Mouse (Mus musculus) megakaryocyte progenitor cell, adult 5-6 weeks (primary cell): Measurements from ENCODE around the gene Whamm. TPM values are rescaled to one million over a fixed set of nuclear protein-coding genes. Genes with fewer than 3 reads are reported as not detected.

ENCODE experiments used
- ATAC-seq: replicated peaks from 2 replicates; pipeline ENCODE4 v1.8.0; 2016; ENCODE audit warnings: mild to moderate bottlenecking, moderate TSS enrichment, inconsistent platforms; ENCODE audit not compliant: poor library complexity
- total RNA-seq, 2 experiments: library from RNA; stranded (forward) in 1 of 2; stranded (reverse) in 1 of 2; fragments of 157-497, 149-512 nt in 1 of 2; fragments of 200-1000 nt in 1 of 2; gene quantifications; 2 replicates each; pipeline versions ENCODE4 v1.2.3 to v1.2.4; 2015 to 2017

Gene Whamm
- total RNA-seq (2015) (12.3 and 13.4 TPM in 2 replicates), total RNA-seq (2017) (17.5 and 18.6 TPM in 2 replicates)

DNA sequence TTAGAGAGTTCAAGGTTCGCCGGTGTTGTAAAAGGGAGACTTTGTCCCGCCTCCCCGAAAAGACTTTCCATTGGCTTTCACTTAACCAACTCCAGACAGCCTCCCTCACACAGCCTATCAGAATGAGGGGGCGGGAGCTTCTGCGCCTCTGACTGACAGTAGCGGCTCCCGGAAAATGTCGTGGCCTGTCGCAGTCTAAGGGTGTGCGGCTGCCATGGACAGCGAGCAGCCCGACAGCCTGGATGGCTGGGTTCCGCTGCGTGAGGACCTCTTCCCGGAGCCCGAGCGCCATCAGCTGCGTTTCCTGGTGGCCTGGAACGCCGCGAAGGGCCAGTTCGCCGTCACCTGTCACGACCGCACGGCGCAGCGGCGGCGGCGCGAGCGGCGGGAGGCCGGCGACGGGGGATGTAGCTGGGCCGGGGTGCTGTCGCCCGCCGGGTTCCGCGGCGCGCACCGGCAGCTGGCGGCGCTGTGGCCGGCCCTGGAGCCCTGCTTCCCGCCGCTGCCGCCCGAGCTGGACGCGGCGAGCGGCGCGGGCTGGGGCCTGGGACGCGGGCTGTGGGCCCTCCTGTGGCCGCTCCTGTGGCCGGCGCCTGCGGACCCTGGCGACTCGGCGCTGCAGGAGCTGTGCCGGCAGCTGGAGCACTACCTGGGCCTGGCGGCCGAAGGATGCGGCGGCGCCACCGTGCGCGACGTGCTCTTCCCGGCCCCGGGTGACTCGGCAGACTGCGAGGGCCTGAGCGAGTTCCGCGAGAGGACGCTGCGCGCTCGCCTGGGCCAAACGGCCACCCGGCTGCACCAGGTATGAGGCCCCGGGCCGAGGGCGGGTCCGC, at the start of gene Whamm:
Gene Whamm, plus strand, starts transcription at position 159 of the 833 bp plus-strand sequence.
- peak; percentile 93 for ATAC-seq

DNA sequence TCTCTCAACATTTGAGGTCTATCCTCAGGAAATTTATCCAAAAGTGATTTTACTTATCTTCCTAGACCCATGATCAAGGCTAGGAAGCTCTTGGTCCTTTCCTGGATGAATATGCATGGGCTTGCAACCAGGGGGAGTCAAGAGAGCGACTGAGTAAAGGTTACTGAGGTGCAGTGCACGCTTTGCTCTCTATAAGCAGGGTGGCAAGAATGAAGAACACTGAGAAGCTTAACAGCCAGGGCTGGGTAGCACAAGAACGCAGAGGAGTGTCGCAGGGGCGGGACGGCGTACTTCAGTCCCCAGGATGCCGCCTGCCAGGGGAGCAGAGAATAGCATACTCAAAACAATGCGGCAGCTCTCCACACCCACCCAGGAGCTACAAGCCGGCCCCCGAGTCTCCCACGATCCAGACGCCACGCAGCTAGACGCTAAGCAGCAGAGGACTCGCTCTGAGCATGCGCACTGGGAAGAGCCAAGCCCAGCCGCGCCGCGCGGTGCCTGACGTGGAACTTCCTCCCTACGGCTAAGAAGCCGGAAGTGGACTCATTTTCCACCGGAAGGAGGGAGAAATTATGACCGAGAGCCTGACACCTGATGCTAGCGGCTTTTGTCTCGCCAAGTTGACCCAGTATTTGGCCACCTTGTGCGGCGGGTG, 47.9 kb upstream of the Whamm start:
- peak; percentile 97 for ATAC-seq

DNA sequence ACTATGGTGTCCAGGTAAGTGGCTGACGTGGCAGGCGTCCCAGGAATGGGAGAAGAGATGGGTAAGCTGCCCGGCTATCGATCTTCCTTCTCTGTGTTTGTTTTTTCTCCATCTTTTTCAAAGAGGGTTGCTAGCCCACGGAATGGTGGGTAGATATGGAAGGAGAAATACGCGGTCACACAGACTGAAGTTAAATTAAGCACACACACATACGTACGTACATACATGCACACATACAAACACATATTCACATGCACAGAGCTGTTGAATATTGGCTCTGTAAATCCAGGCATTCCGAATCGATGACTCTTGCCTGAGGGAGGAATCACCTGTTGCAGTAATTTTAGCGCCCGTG, 47.4 kb upstream of the Whamm start:
- ATAC-seq: peak; percentile 23

DNA sequence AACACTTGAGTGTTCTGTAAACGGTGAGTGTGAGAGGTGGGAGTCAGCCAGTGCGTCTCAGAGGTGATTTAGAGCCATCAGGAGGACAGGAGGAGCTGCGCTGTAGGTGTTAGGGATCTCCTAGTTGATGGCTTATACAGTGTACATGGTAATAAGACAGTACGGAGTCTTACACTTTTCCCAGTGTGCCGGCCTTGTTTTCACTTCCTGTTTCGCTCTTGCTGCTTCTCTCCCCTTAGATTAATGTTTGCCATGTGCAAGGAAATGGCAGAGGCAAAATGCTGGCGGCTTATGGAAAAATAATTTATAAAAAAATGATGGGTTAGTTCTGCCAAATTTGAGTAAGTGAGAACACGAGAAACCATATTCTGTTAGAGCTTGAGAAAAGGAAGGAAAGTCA, 42.1 kb upstream of the Whamm start:
- ATAC-seq: no peak

DNA sequence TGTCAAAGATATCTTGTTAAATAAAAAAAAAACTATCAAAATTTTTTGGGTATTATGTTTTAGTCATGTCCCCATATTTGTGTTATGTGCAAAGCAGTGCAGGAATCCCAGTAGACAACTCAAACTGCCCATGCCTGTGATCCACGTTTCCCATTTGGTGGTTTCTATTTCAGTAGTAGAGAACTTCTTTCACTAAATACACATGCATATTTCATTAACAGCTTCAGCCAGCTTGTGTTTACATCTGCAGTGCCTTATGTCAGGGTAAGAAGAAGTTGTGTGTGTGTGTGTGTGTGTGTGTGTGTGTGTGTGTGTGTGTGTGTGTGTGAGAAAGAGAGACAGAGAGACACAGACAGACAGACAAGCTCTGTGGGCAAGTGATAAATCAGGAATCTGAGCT, 39.6 kb upstream of the Whamm start:
- ATAC-seq: no peak

DNA sequence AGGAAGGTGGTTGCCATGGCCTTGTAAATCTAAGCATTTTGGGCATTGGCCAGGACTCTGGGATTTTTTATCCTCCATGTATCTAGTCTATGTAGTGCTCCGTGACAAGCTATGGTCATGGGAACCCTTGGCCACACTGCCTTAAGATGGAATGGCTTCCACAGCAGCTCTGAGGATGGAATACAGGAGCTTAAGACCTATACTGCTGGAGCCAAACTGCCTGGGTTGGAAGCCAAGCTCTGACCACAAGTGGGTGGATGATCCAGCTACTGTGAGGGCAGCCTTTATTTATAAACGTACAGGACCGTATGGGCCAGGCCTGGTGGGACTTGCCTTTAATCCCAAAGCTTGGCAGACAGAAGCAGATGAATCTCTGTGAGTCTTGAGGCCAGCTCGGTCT, 34.6 kb upstream of the Whamm start:
- no peak for ATAC-seq

DNA sequence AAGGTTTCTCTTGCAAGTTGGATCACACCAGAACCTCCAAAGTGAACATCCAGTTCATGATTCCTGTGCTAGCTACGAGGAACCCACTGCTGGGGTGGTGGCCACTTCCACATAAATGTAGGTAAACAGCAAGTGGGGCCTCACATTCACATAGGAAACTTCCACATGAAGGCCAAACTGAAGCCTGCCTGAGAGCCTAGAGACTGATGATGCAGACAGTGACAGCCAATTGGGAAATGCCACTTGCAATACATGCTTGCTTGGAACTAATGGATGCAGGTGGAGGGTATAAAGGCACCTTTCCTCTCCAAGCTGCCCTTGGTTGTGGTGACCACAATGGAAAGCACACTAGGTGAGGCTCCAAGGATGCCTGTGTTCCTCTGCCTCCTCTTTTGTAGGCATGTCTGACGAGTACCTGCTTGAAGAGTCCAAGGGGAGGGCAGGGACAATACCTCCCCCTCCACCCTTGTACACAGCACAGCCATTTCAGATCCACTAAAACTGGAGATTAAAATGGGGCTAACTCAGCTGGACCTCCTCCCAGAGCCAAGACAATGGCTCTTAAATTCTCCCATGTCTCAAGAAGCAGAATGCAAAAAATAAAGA, 32.9 kb upstream of the Whamm start:
- ATAC-seq: peak; percentile 60

DNA sequence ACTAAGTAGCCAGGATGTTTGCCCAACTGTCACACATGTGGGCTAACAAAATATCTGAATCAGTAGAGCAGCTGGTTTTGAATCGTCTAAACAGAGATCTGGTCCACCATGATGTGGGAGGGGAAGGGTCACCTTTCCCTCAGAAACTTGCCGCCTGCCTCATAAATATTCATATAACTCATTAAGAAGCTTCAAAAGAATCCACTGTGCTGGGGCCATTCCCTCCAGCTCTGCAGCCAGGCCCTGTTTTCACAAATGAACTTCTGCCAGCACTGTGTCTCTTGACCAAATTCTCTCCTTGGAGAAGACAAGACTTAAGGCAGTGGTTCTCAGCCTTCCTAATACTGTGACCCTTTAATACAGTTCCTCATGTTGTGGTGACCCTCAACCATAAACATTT, 31.5 kb upstream of the Whamm start:
- ATAC-seq: no peak

DNA sequence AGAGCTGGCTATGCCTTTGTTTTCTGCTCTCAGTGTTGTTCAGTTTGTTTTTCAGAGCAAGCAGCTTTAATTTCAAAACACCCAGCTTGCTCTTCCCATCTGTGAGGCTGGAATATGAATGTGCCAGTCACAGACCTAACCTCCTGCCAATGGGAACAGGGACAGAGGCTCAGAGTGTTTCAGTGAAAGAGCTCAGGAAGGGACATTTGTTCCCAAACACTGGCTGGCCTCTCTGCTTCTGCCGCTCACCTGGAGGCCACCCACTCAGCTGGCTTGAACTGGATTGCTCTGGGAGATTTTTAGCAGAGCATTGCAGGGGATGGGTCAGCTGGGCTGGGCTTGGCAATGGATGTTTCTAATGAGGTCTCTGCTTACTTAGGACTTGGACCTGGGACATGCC, 30.1 kb upstream of the Whamm start:
- no peak for ATAC-seq

DNA sequence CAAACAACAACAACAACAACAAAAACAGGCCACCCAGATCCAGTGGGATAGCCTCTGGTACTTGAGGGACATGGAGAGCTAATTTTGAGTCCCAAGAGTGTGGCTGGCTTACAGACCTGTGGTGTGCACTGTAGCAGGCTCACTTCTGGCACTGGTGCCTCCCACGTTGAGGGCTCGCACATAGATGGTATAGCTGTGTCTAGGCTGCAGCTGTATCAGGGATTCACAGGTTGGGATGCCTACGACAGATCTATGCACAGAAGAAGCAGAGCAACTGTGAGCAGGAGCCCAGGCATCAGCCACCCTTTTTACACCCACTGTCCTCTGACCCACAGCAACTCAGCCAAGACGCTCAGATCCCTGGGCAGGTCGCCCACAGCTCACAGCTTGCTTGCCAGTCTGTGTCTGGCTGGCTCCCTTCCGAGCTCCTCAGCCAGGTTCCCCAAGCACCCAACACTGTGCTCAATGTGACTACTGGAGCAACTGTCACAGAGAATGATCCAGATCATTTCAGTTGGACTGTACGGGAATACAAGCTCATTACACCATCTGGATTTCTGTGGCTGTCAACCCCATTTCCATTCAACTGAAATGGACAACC, 29.0 kb upstream of the Whamm start:
- ATAC-seq: no peak

DNA sequence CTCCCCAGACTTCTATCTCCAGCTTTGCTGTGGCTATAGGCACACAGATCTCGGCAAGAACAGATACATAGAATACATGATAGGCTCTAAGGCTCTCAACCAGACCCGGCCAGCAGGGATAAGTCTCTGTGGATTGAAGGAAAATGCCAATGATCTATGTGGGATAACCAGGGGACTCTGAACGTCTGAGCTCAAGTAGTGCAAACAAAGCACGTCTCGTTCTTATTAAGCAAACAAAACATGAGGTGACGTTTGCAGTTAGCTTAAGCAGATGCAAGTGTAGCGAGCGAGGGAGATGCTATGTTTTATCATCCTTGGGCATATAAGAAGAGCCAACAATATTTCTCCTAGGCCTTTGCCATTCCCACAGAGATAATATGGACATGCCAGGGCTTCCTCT, 28.1 kb upstream of the Whamm start:
- no peak for ATAC-seq

DNA sequence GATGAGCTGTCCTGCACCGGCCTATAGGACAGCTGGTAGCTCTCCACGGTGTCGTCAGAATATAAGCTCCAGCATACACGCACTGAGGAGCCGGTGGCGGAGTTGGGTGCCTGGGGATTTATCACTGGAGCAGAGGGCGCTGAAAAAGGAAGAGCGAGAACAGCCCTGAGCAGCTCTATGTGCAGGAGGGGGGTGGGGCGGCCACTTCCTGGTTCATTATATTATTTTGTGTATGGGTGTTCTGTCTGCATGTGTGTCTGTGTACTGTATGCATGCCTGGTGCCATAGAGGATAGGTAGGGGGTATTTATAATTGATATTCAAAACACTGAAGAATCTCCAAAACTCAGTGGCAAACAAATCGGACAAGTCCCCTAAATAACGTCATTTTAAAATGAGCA, 22.2 kb upstream of the Whamm start:
- no peak for ATAC-seq

DNA sequence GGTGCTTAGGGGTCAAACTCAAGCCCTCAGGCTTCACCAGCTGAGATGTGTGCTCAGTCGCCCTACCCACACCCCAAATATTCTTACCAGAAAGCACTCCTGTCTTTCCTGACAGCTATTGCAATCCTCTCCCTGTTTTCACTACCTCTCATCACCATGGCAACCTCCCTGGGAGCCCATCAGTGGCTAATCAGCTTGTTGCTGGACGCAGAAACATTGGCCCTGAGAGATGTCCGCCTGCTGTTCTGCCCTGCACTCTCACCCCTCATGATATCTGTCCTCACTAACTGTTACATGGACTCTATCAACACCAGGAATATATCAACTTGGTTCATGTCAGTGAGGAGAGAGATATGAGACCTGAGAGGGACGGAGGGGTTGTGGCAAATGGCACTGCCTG, 17.5 kb upstream of the Whamm start:
- ATAC-seq: no peak

DNA sequence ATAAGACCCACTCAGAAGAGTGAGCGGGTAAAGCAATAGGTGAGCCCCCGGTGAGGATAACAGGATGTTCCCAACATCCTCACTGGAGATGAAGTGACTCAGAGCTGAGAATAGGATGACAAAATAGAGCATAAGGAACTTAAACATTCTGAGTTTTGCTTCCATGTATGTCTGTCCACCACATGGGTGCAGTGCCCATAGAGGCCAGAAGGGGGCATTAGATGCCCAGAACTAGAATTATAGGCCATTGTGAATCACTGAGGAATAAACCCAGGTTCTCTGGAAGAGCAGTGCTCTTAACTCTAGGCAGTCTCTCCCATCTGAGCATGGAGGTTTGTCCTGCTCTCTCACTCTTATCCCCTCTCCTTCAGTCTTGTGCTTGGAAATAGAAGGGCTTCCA, 16.7 kb upstream of the Whamm start:
- peak; percentile 81 for ATAC-seq

DNA sequence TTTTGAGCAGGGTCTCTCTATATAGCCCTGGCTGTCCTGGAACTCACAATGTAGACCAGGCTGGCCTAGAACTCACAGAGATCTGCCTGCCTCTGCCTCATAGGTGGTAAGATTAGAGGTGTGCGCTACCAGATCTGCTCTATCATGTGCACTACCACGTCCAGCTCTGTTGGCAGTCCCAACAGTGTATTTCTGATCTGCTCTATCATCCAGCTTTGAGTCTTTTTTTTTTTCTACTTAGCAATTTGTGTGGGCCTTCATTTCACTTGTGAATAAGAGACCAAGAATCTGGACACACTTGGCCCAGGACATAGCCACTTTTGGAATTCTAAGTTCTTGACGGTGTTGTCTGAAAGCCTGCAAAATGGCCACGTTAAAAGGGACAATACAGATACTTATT, 14.2 kb upstream of the Whamm start:
- no peak for ATAC-seq

DNA sequence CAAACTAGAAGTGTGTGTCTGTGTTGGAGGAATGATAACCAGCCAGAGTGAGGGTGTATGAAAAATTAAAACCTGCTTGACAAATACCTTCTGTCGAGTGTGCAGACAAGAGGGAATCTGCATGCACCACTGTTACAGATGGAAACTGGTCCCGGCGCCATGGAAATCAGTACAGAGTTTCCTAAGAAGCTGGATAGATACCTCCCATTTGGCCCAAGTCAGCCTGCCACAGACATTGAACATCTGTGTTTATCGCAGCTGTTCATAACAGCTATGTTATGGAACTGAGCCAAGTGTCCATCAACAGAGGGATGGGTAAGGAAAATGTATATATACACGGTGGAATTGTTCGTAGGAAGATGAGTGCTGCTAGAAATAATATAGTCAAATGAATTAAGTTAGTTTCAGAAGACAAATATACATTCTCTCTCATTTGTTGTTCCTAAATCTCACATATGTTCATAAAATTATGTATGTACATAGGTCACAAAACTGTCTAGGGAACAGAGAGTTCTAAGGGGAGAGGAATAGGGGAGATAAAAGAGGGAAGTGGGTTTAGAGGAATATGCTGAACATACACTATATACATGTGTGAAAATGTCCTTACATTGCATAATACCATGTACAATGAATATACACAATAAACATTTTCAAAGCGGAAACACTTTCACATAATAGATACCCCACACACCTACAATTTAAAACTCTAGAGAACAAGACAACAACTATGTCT, 13.6 kb upstream of the Whamm start:
- ATAC-seq: no peak

DNA sequence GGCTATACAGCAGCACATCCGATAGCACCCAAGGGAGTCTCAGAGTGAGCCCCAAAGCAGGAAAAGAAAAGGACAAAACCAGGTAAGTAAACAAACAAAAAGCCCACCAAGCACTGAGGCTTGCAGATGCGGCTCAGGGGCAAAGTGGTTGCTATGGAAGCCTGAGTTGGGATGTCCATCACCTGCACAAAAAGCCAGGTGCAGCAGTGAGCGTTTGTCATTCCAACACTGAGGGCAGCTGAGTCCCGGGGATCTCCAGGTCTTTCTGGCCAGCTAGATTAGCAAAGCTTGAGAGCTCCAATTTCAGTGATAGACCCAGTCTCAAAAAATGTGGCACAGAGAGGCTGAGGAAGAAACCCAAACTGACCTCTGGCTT, 13.1 kb upstream of the Whamm start:
- ATAC-seq: no peak

DNA sequence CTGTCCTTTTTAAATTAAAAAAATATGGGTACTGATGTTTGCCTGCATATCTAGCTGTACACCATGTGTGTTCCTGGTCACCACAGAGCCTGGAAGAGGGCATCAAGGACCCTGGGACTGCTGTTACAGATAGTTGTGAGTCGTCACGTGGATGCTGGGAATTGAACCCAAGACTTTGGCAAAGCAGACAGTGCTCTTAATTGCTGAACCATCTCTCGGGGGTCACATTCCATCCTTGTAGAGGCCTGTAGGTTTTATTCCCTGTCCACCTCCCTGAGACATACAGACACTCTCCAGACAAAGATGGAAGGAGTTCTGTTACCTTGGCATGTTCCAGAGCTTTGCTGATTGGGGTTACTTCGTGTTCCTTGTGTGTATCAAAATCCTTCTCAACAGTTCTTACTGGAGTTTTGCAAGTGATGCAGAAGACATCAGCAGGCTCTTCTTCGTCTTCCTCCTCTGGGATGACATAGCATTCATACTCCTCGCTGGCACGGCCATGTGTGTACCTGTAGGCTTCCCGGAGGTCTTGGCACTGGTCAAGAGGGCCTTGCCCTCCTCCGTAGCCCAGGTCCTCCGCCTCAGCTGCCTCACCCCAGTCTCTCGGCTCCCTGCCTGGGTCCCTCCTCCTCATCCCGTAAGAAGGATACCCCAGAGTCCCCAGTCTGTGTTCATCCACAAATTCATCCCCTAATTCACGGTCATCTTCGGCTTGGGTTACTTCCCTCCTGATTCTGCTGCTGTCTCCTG, 11.7 kb upstream of the Whamm start:
- no peak for ATAC-seq

DNA sequence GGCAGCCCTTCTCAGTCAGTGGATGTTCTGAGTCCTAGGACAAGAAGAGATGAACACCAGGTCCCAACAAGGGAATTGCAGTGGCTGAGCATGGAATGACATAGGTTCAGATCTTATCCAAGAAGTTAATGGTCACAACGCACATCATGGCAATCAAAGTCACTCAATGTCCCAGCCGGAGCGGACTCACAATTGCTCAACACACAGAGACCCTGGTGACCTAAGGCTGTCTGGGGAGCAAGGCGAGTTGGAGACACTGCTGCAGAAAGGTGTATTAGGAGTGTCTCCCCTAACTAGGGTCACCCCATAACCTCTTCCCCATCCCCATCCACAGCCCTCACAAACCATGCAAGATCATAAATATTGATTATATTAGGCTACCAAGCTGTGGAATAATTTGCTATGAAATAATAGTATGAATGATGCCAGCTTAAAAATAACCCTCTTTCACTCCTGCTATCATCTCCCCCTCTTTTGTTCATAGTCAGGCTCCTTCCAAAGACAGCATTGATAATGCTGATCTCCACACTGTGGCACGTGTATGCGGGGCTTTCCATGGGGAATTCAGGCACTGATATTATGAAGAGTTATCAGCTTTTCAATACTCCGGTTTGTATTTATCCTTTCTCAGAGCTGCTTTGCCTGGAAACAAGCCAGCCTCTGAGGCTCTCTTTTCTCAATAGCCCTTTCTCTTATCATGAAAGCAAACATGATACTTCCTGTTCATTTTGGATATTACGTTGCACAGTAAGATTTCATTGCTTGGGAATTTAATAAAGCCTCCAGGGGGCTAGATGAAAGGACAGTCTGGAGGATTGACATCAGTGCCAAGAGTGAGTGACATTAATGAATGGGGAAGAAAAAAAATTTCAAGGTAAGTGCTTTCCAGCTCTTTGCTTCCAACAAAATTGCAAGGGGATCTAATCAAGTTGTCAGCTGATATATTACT, 10.7 kb upstream of the Whamm start:
- ATAC-seq: no peak
